Mouse (Mus musculus) urinary bladder, adult 18-20 months (tissue): ENCODE measurements around the gene Rasef.
"Not testable (repeated sequence)": the region's sequence is repeated elsewhere in the genome, so short reads cannot be mapped to it uniquely, and the experiment has no call there.

ENCODE experiments used
- DNase-seq, 2 experiments: peaks; one replicate each; pipeline ENCODE4 v3.0.0; 2022; ENCODE audit warnings: low spot score in 2 of 2, mixed read lengths in 2 of 2

The Rasef gene

GRCm38 (mm10) chr4:73790260-73791185, at the start of gene Rasef:
Gene Rasef, minus strand, starts transcription at chr4:73790994.
- peak; percentile 81 to 84 for DNase-seq

- no peak for DNase-seq
These were observed 35.8 kb upstream of the Rasef start for GRCm38 (mm10) chr4:73826587-73826986.

GRCm38 (mm10) chr4:73791186-73791540, 369 bp upstream of the Rasef start:
- DNase-seq = no peak

GRCm38 (mm10) chr4:73789534-73789933, 1.3 kb downstream of the Rasef start:
- no peak for DNase-seq

- DNase-seq = no peak
These were observed 2.6 kb downstream of the Rasef start for GRCm38 (mm10) chr4:73788076-73788730.

GRCm38 (mm10) chr4:73784147-73784546, 6.6 kb downstream of the Rasef start:
- DNase-seq = no peak

GRCm38 (mm10) chr4:73781061-73781460, 9.7 kb downstream of the Rasef start:
- no peak for DNase-seq

- no peak for DNase-seq
These were observed 15.5 kb downstream of the Rasef start for GRCm38 (mm10) chr4:73775266-73775665.

- no peak for DNase-seq
These were observed 16.7 kb downstream of the Rasef start for GRCm38 (mm10) chr4:73773831-73774810.

GRCm38 (mm10) chr4:73772028-73772427, 18.8 kb downstream of the Rasef start:
- no peak for DNase-seq

GRCm38 (mm10) chr4:73770592-73770991, 20.2 kb downstream of the Rasef start:
- no peak for DNase-seq

GRCm38 (mm10) chr4:73768156-73768555, 22.6 kb downstream of the Rasef start:
- no peak for DNase-seq

- DNase-seq = no peak
These were observed 42.6 kb downstream of the Rasef start for GRCm38 (mm10) chr4:73748219-73748618.

GRCm38 (mm10) chr4:73739439-73739838, 51.4 kb downstream of the Rasef start:
- no peak for DNase-seq

GRCm38 (mm10) chr4:73719819-73720218, 71.0 kb downstream of the Rasef start:
- DNase-seq = no peak

- no peak for DNase-seq
These were observed 72.0 kb downstream of the Rasef start for GRCm38 (mm10) chr4:73718761-73719160.

GRCm38 (mm10) chr4:73683216-73683615, 107.6 kb downstream of the Rasef start, which contains the start of gene Gm428:
Gene Gm428, plus strand, starts transcription at chr4:73683516.
- DNase-seq = not testable (repeated sequence)

- DNase-seq = not testable (repeated sequence)
These were observed 122.7 kb downstream of the Rasef start, which contains the start of gene Gm11239 for GRCm38 (mm10) chr4:73668054-73668453. Gene Gm11239, plus strand, starts transcription at chr4:73668354.
